Mouse (Mus musculus): ENCODE results near the gene Tubgcp2. TPM values are rescaled to one million over a fixed set of nuclear protein-coding genes. Genes with fewer than 3 reads are reported as not detected.

Gene Tubgcp2
- polyA plus RNA-seq, 1 experiment: 24.7 TPM

- no peak for DNase-seq (ENCODE audit: low read depth)
These were observed 11.4 kb upstream of the Tubgcp2 start for GRCm38 (mm10) chr7:140047811-140048311.

- DNase-seq (ENCODE audit: low read depth): no peak
These were observed 9.1 kb upstream of the Tubgcp2 start for GRCm38 (mm10) chr7:140045546-140045945.

GRCm38 (mm10) chr7:140042728-140043127 lies 6.3 kb upstream of the Tubgcp2 start:
- DNase-seq (ENCODE audit: low read depth): no peak

GRCm38 (mm10) chr7:140037171-140037555 lies 694 bp upstream of the Tubgcp2 start:
- no peak for DNase-seq (ENCODE audit: low read depth)

GRCm38 (mm10) chr7:140035456-140035855 lies 1.0 kb downstream of the Tubgcp2 start:
- DNase-seq (ENCODE audit: low read depth): no peak

GRCm38 (mm10) chr7:140033386-140033785 lies 3.1 kb downstream of the Tubgcp2 start:
- no peak for DNase-seq (ENCODE audit: low read depth)

- DNase-seq (ENCODE audit: low read depth): no peak
These were observed 4.1 kb downstream of the Tubgcp2 start for GRCm38 (mm10) chr7:140032366-140032765.

- DNase-seq (ENCODE audit: low read depth): no peak
These were observed 4.7 kb downstream of the Tubgcp2 start for GRCm38 (mm10) chr7:140031771-140032170.

GRCm38 (mm10) chr7:140011336-140011735 lies 25.1 kb downstream of the Tubgcp2 start:
- DNase-seq (ENCODE audit: low read depth): no peak

- no peak for DNase-seq (ENCODE audit: low read depth)
These were observed 28.7 kb downstream of the Tubgcp2 start for GRCm38 (mm10) chr7:140007781-140008180.

- no peak for DNase-seq (ENCODE audit: low read depth)
These were observed 29.4 kb downstream of the Tubgcp2 start for GRCm38 (mm10) chr7:140006861-140007611.

- no peak for DNase-seq (ENCODE audit: low read depth)
These were observed 31.8 kb downstream of the Tubgcp2 start for GRCm38 (mm10) chr7:140004666-140005065.

GRCm38 (mm10) chr7:140001086-140001740 lies 35.3 kb downstream of the Tubgcp2 start:
- no peak for DNase-seq (ENCODE audit: low read depth)

GRCm38 (mm10) chr7:139998691-139999350 lies 37.6 kb downstream of the Tubgcp2 start:
- no peak for DNase-seq (ENCODE audit: low read depth)

GRCm38 (mm10) chr7:139994676-139995075 lies 41.8 kb downstream of the Tubgcp2 start:
- no peak for DNase-seq (ENCODE audit: low read depth)

- no peak for DNase-seq (ENCODE audit: low read depth)
These were observed 42.3 kb downstream of the Tubgcp2 start for GRCm38 (mm10) chr7:139994202-139994601.

GRCm38 (mm10) chr7:139993532-139993931 lies 42.9 kb downstream of the Tubgcp2 start:
- no peak for DNase-seq (ENCODE audit: low read depth)

- no peak for DNase-seq (ENCODE audit: low read depth)
These were observed 44.1 kb downstream of the Tubgcp2 start, which contains the start of gene Adam8 for GRCm38 (mm10) chr7:139992406-139992805. Gene Adam8, minus strand, starts transcription at chr7:139992562.

GRCm38 (mm10) chr7:139990864-139991394 lies 45.5 kb downstream of the Tubgcp2 start:
- no peak for DNase-seq (ENCODE audit: low read depth)

GRCm38 (mm10) chr7:139988272-139988671 lies 48.2 kb downstream of the Tubgcp2 start:
- no peak for DNase-seq (ENCODE audit: low read depth)

GRCm38 (mm10) chr7:139984505-139984904 lies 52.0 kb downstream of the Tubgcp2 start:
- DNase-seq (ENCODE audit: low read depth): no peak

- no peak for DNase-seq (ENCODE audit: low read depth)
These were observed 54.4 kb downstream of the Tubgcp2 start for GRCm38 (mm10) chr7:139982058-139982457.

Measured in gonadal fat pad, adult 2 months (tissue).